Mouse (Mus musculus): ENCODE measurements around the gene St6galnac3. TPM values are rescaled to one million over a fixed set of nuclear protein-coding genes. Genes with fewer than 3 reads are reported as not detected.

The St6galnac3 gene
- total RNA-seq, 2 experiments from 2014 or later, result 9.9 to 12.6 TPM

- intact Hi-C loops (cut with DNase I), result no loop called here
- DNase-seq, result no peak
These were observed 119.7 kb downstream of the St6galnac3 start for GRCm38 (mm10) chr3:153605089-153605766.

- intact Hi-C loops (cut with DNase I), result no loop called here
- DNase-seq, result no peak
These were observed 125.8 kb downstream of the St6galnac3 start for GRCm38 (mm10) chr3:153599179-153599578.

- DNase-seq, result no peak
- intact Hi-C loops (cut with DNase I), result no loop called here
These were observed 126.3 kb downstream of the St6galnac3 start for GRCm38 (mm10) chr3:153598631-153599030.

- DNase-seq, result no peak
- intact Hi-C loops (cut with DNase I), result no loop called here
These were observed 130.4 kb downstream of the St6galnac3 start for GRCm38 (mm10) chr3:153594531-153594930.

GRCm38 (mm10) chr3:153593978-153594377 is 131.0 kb downstream of the St6galnac3 start:
- no peak for DNase-seq
- intact Hi-C loops (cut with DNase I), result no loop called here

- intact Hi-C loops (cut with DNase I), result no loop called here
- DNase-seq, result no peak
These were observed 131.9 kb downstream of the St6galnac3 start for GRCm38 (mm10) chr3:153593103-153593502.

- intact Hi-C loops (cut with DNase I), result no loop called here
- no peak for DNase-seq
These were observed 137.4 kb downstream of the St6galnac3 start for GRCm38 (mm10) chr3:153587594-153587993.

- DNase-seq, result no peak
- intact Hi-C loops (cut with DNase I), result no loop called here
These were observed 140.1 kb downstream of the St6galnac3 start for GRCm38 (mm10) chr3:153584836-153585235.

- DNase-seq, result no peak
- intact Hi-C loops (cut with DNase I), result no loop called here
These were observed 142.9 kb downstream of the St6galnac3 start for GRCm38 (mm10) chr3:153582065-153582464.

- intact Hi-C loops (cut with DNase I), result no loop called here
- DNase-seq, result no peak
These were observed 144.3 kb downstream of the St6galnac3 start for GRCm38 (mm10) chr3:153580625-153581024.

GRCm38 (mm10) chr3:153580136-153580535 is 144.8 kb downstream of the St6galnac3 start:
- intact Hi-C loops (cut with DNase I), result no loop called here
- DNase-seq, result no peak

- DNase-seq, result no peak
- intact Hi-C loops (cut with DNase I), result no loop called here
These were observed 147.7 kb downstream of the St6galnac3 start for GRCm38 (mm10) chr3:153577286-153577685.

GRCm38 (mm10) chr3:153571152-153571551 is 153.8 kb downstream of the St6galnac3 start:
- intact Hi-C loops (cut with DNase I), result no loop called here
- DNase-seq, result no peak

- intact Hi-C loops (cut with DNase I), result no loop called here
- no peak for DNase-seq
These were observed 156.2 kb downstream of the St6galnac3 start for GRCm38 (mm10) chr3:153568815-153569214.

- DNase-seq, result no peak
- intact Hi-C loops (cut with DNase I), result no loop called here
These were observed 157.1 kb downstream of the St6galnac3 start for GRCm38 (mm10) chr3:153567913-153568312.

- no peak for DNase-seq
- intact Hi-C loops (cut with DNase I), result no loop called here
These were observed 157.5 kb downstream of the St6galnac3 start for GRCm38 (mm10) chr3:153567512-153567911.

GRCm38 (mm10) chr3:153566100-153566499 is 158.9 kb downstream of the St6galnac3 start:
- intact Hi-C loops (cut with DNase I), result no loop called here
- no peak for DNase-seq

GRCm38 (mm10) chr3:153560897-153561296 is 164.1 kb downstream of the St6galnac3 start:
- no peak for DNase-seq
- intact Hi-C loops (cut with DNase I), result no loop called here

- DNase-seq, result no peak
- intact Hi-C loops (cut with DNase I), result no loop called here
These were observed 165.4 kb downstream of the St6galnac3 start for GRCm38 (mm10) chr3:153559586-153559985.

- peak in 1 of 2 experiments; percentile 28 for DNase-seq
- intact Hi-C loops (cut with DNase I), result no loop called here
These were observed 168.4 kb downstream of the St6galnac3 start for GRCm38 (mm10) chr3:153556621-153557020.

GRCm38 (mm10) chr3:153553712-153554111 is 171.3 kb downstream of the St6galnac3 start:
- intact Hi-C loops (cut with DNase I), result no loop called here
- no peak for DNase-seq

GRCm38 (mm10) chr3:153553226-153553625 is 171.7 kb downstream of the St6galnac3 start:
- intact Hi-C loops (cut with DNase I), result no loop called here
- DNase-seq, result no peak

All from heart, postnatal 14 days (tissue).